Mouse (Mus musculus) lung, postnatal 0 days (tissue): ENCODE measurements around the gene Ppm1l.

Source experiments
- CTCF ChIP-seq: IDR thresholded peaks from 2 replicates; pipeline ENCODE4 v1.5.1; 2016; ENCODE audit warnings: antibody characterized with exemption, mild to moderate bottlenecking
- EP300 ChIP-seq: IDR thresholded peaks from 2 replicates; pipeline ENCODE4 v1.6.1; 2016; ENCODE audit warnings: antibody characterized with exemption, mild to moderate bottlenecking, control low read depth

DNA sequence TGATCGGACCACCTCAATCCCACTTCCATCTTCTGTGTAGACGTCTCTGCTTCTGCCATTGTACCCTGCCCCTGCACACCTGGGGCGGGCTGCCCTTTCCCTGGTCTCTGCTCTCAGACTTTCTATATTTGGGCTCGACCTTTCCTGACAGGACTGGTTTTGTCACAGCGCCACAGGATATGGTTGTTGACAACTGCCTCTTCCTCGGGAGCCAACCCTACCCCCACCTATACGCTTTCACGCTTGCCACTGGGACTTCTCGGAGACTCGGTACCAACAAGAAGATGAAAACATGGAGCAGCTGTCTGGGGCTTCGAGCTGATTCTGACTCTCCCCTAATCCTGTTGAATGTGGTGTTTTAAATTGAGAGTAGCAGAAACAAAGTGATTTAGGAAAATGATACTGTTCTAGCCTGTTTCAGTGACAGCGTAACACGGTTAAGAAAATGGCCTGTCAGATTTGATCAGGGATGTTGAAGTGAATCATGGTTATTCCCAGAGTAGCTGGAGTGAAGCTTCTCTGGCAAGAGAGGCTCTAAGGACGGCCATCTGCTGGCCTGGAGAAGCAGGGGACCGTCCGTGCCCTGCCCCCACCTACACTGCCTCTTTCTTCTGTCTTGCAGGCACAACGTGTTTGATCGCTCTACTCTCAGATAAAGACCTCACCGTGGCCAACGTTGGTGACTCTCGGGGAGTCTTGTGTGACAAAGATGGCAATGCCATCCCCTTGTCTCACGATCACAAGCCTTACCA is 232.2 kb downstream of the Ppm1l start:
- TF ChIP-seq CTCF (no peak), EP300 (no peak)
